Mouse (Mus musculus) embryo, embryonic 11.5 days (tissue): ENCODE results near the gene Osbpl6.

Source experiments
- DNase-seq: peaks from one replicate; pipeline ENCODE4 v3.0.0-alpha.2; 2012; ENCODE audit warnings: low read depth, low spot score

Gene Osbpl6

DNA sequence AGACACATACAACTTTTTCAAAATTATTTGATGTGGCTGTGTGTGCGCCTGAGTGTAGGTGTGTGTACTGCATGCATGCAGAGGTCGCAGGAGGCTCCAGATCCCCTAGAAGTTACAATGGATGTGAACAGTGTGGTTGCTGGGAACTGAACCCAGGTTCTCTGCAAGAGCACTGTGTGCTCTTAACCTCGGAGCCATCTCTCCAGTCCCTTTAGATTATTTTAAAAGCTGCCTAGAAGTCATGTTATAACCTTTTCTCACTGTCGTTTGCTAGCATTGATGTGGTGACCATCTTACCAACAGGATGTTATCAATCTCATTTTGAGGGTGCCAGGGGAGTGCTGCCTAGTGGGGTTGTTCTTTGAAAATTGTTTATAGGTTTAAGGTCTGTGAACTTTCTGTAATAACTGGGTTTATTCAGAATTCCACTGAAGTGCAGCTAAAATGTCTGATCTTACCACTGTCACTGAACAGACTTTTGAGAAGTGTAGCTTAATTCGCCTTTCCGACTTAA, 15.2 kb downstream of the Osbpl6 start:
- no peak for DNase-seq

DNA sequence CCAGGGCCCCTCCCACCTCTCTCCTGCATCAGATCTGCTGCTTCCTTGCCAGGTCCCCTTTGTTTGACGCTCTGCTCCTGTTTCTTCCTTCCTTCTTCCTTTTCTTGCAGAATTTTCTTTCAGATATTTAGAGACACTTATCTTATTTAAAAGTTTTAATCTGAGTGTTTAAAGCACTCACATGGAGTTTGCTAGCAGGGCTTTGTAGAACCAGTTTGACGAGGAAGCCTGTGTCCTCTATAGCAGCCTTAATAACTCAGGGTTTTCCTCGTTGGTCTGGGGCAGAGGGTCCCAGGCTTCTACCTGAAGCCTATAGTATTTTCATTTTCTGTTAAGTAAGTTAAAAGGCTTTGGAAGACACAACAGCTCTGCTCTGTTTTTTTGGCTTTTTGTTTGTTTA, 20.5 kb downstream of the Osbpl6 start:
- DNase-seq, result no peak

DNA sequence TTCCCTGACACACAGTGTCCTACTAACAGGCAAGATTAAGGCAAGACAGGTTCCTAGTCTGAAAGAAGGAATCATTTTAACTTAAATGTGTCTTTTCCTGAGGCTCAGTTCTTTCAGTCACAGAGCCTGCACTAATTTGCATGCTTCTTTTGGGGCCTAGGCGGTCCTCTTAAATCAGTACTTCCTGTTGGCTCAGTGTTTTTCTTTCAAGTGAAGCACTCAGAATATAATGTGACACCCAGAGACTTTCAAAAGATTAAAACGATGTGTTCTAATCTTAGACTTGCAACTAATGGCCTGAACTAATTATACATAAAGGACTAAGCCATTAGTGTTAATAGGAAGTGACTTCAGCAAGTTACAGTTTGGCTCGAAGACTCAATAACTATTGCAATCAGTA, 23.0 kb downstream of the Osbpl6 start:
- DNase-seq, result no peak

DNA sequence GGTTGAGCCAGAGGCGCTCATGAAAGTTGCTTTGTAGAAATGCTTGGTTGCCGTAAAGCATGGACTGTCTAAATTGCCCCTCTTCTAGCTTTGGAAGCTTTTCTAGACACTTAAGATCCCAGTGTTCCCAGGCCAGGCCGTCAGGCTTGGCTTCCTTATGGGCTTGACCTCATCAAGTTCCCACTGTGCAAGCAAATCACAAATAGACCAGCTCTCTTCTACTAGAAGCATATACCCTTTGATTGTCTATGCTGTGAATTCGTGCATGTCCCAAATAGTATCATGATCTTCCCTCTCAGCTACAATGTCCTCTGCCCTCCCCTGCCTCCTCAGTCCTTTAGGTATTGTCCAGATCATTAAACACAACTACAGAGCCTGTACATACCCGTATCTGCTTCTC, 23.5 kb downstream of the Osbpl6 start:
- DNase-seq, result no peak

DNA sequence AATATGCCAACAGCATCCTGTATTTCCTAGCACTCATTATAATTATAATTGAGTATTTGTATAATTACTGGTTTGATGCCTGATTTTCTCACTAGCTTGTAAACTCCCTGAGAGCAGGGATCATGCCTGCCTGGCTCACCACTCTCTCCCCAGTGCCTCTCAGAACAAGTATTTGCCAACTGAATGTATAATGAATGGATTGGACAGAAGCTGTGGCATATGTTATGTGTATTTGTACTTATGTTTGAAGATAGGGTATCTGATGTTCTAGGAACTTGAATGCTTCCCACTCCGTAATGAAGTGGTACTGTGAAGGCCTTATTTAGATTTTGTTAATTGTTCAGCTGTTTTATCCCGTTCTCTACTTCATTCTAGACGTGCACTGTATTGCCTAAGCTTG, 24.2 kb downstream of the Osbpl6 start:
- DNase-seq, result no peak

DNA sequence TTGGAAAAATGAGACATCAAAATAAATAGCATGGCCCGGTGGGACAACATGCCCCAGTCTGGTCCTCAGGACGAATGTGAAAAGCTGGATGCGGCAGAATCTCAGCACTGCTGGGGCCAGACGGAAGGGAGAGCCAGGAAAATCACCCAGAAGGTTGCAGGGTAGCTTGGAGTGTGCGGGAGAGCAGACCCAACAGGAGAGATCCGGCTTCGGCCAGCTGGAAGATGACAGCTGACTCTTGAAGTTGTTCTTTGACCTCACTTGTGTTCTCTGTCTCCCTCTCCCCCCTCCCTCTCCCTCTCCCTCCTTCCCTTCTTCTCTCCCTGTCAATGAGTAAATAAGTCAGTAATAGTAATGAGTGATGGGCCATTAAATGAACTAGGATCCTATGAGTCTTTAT, 27.9 kb downstream of the Osbpl6 start:
- DNase-seq, result no peak

DNA sequence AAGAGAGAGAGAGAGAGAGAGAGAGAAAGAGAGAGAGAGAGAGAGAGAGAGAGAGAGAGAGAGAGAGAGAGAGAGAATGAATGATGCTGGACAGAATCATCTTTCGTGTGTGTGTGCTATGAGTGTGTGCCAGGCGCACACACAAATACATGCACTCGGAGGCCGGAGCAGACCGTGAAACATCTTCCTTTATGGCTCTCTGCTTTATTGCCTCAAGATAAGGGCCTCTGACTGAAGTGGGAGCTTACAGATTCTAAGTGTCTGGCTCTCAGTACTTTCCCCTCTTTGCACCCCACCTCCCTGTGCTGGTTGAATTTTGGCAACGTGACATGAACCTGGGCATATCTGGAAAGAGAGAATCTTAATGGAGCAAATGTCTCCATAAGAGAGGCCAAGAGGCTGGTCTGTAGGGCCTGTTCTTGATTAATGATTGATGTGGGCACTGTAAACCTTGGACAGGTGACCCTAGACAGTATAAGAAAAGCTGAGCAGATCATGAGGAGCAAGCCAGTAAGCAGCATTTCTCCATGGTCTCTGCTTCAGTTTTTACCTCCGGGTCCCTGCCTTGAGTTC, 29.4 kb downstream of the Osbpl6 start:
- DNase-seq, result no peak

DNA sequence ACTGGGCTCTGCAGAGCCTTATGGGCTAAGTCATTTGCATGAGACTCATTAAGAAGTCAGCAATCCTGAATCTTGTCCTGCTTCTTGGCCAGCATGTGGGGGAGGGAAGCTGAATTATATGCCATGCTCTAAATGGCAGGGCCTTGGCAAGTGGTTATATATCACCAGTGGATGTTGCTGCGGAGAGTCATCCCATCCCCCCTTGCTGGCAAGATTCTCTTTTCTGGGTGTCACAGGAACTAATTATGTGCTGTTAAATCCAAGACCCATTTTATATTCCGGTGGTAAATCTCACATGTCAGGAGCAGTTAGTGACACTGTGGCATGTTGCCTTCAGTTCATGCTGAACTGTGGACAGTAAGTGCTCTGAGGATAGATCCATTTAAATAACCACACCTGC, 31.1 kb downstream of the Osbpl6 start:
- DNase-seq, result no peak

DNA sequence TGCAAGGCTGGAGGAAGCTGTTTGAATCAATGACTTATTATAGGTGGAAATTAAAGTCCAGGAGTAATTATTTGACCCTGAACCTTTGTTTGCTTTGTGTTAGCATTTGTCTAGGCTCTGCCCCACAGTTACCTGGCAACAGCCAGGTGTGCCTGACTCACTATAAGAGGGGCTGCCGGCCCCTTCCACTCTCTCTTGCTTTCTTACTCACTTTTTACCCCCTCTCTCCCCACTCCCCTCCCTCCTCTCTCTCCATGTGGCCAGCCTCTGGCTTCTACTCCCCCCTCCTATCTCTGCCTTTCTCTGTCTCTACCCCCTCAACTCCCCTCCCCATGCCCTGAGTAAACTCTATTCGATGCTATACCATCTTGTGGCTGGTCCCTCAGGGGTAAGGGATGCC, 33.2 kb downstream of the Osbpl6 start:
- no peak for DNase-seq

DNA sequence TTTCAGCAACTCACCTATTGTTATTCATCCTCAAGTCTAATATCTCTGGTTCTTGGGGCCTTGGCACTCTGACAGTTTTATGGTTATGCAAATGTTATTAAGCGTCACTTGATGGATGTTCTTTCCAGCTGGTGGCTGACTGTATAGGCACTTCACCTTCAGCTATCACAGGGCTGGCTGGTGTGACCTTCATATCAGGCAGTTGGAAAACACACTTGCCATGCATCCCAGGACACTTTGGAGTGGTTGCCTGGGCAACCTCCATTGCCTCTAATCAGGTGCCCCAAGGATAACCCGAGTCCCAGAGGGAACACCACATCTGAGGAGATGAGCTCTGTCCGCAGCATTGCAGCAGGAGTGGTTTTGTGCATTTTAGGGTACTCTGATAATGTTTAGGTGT, 35.8 kb downstream of the Osbpl6 start:
- peak; percentile 4 for DNase-seq

DNA sequence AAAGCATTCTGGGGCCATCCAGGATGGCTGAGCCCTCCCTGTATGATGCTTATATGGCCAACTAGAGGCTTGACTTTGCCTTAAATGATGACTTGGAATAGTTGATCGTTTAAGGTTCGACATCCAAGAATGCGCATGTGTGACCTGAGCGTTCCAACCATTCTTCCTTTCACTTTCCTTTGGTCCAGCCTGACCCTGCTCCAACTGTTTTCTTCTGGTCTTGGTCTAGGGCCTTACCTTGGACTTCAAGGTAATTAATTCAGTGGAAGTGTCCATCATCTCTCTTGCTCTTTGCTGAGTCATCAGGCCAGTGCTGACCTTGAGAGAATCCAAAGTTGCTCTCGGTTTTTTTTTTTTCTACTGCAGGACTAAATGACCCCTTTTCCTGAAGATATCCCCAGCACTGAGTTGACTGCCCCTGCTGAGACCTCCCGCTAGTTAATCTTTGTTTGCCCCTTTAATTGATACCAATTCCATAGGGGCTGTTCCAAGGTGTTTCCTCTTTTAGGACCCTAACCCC, 43.6 kb downstream of the Osbpl6 start:
- no peak for DNase-seq

DNA sequence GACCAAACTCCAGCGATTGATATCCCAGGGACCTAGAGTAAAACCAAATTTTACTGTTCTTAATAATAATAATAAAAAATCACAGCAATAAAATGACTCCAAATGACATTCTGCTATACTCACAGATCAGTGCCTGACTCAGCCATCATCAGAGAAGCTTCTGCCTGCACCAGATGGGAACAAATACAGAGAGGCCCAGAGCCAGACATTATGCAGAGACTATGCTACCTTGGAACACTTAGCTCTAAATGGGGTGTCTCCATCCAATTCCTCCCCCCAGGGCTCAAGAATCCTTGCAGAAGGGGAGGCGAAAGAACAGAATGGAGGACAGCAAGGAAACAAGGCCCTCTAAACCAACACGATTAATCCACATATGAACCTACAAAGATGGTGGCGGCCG, 60.4 kb downstream of the Osbpl6 start:
- no peak for DNase-seq

DNA sequence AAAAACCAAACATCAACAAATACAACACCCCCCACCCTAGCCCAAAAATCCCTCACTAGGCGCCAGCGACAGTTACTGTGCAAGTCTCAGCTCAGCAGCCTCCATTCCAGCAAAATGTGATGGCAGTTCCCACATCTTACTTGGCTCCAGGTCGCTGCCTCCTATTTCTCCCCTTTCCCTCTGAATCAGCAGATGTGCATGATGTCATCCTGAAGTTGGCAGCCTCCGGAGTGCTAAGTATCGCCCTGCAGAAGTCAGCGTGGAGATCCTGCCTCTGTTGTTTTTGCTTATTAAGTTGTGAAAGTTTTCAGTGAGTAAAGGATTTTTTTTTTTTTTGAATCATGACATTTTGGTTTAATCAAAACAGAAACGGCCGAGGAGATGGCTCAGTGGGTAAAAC, 61.9 kb downstream of the Osbpl6 start:
- DNase-seq, result no peak

DNA sequence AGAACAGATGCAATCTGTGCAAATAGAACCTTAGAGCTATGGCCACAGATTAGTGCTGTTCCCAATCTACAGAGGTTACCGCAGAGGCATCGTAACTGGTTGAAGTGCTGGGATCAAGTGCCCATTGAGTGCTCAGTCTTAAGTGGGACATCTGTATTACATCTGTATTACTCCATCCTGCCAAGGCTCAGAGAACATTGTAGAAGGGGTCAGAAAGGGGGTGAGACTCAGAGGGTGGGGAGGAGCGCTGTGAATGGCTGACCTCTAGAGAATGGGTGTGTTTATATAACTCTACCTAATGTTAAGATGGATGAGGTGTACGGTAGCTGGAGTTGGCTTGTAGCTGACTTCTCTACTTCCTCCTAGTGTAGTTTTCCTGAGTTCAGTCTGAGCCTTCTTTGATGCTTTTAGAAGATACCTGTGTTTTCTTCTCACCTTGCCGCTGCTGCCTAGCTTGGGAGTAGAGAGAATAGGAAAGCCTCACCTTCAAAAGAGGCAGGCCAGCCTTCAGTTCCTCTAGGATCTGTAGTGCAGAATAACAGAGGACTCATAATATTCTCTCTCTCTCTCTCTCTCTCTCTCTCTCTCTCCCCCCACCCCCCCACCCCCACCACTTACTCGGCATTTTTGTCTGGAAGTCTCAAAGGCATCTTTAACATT, 62.9 kb downstream of the Osbpl6 start:
- DNase-seq, result no peak

DNA sequence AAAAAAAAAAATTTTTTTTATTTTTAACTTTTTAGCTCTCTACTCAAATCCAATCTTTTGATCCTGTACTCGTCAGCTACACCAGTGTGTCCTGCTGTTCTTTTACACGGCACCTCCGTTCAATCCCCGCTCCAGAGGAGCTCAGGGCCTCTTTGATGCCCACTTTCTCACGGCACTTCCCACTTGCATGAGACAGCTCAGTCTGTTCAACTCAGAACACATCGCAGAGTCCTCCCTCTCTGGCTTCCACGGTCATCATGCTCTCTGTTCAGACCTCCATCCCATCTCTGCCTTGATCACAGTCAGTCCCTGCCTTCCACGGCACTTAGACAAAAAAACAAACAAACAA, 63.4 kb downstream of the Osbpl6 start:
- DNase-seq, result no peak

DNA sequence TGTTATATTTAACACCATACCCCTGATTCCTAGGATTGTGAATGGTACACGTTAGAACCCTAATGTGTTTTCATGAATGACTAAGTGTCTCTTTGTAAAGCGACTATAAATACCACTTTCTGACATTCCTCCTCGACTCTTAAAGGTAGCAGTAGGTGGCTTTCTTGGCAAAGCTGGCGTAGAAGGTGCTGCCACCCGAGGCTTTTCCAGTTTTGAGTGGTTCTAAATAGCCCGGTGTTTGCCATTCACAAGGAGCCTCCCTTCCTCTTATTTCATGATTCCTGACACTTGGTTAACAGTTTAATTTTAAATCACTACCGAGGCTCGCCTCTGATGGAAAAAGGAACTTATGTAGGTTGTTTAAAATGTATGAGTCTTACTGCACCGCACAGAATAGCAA, 64.1 kb downstream of the Osbpl6 start:
- no peak for DNase-seq

DNA sequence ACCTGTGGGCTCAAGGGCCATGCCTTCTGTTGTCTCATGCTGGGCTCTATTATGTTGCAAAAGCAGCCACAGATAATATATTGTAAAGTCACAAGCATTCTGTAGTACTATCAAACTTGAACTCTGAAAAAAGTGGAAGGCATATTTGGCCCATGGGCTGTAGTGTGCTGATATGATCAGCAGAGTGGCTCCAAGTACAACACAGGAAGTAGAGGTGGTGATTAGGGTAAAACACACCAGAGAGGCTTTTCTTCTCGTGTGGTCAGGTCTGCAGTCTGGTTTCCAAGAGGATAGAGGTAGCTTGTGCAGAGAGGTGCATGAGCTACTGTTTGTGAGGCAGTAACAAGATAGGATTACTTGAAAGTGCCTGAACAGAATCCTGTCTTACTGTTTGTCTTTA, 69.5 kb downstream of the Osbpl6 start:
- DNase-seq, result no peak

DNA sequence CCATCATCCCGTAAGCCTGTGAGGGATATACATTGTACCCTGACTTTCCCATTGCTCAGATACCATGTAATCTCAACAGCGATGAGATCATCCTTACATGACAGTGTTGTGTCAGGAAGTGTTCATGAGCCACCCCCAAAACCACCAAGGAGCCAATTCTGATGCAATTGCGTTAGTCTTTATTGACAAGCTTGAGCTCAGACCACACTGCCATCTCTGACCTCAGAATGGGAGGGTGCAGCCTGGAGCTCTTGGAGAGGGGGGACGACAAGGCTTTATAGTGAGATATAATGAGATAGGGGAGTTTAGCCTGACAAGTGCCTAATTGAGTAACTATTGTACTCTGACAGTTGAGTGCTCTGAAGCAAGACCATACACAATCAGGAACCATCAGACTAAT, 82.5 kb downstream of the Osbpl6 start:
- no peak for DNase-seq

DNA sequence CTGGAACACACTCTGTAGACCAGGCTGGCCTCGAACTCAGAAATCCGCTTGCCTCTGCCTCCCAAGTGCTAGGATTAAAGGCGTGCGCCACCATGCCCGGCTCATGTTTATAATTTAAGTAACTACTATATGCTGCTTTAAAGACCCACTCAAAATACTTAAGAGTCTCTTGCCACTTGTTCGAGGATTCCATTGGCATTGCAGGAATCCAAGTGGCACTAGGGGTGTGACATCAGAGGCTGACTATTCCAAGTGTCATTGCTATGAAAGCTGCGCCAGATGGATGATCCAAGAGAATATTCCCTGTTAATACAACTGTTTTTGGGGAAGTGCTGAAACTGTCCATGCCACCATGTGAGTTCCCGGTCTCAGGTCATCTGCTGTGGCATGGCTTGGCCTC, 83.9 kb downstream of the Osbpl6 start:
- DNase-seq, result no peak

DNA sequence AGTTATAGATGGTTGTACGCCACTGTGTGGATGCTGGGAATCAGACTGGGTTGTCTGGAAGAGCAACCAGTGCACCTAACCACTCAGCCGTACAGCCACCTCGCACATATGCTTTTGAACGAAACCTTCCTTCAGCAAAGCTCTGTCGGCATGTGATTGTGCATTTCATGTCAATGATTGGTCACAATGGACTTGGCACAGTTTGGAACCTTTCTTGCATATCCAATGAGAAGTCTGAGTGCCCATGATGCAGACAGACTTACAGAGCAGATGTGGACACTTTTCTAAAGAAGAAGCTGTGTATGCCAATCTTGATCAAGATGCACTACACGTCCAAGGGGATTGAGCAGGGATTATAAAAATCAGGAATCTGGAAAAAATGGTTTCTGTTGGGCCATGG, 85.1 kb downstream of the Osbpl6 start:
- no peak for DNase-seq

DNA sequence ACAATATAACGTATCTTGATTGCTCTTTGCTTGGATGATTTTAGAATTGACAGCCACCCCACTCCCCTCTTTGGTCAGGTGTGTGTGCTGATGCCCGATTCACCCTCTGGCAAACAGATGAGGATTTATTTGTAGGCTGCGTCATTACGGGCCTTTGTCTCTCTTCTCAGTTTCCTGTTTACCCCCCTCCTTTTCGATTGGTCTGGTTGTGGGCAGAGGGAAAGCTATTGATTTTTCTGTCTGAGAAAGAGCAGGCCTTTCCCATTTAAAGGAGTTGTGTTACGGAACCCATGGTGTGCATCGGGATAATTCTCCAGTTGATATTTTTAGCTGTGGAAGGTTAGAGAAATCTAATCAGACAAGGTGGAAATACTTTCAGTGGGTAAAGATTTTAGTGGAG, 85.9 kb downstream of the Osbpl6 start:
- no peak for DNase-seq

DNA sequence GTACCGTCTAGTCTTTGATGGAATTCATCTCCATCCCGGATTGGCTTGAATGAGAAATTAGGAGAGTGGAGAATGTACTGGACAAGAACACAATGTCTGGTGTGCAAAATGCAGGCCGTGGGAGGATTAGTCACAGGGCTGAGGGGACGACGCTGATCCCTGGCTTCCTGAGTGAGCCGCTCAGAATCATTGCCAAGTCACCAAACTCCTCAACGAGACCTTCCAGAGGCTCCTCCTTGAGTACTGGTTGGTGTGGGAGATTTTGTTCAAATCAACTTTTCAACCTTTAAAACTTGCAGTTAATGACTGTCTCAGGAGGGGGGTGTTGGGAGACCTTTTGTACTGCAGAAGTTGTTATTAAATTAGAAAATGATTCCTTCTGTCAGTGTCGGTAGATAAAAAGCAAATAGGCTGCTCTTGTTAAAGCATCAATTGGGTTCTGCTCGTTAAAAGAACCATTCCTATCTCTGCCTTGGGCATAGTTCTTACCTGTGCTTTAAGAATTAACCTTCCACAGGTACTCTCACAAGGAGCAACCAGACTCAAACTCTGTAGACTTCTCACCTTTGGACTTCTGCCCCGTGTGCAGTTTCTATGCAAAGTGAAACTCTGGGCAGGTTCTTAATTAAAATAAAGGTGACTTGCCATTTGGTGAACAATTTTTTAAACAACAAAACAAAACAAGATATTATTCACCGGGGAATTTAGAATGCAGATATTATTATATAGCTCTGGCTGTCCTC, 89.9 kb downstream of the Osbpl6 start:
- no peak for DNase-seq

DNA sequence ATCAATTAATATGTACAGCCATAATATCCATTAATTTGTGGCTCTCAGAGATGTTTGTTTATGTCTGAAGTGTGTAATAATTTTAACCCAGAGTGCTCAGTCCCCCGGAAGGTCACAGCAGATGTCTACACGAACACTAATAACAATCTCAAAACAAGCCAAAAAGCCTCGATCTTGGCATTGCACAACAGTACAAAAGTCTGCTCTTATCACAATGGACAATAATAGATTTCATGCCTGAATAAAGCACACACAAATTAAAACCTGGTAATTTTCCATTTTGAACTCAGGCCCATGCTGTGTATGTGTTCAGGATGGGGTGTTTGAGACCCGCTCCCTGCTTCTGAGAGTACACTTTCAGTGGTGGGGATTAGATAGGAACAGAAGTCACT, 90.4 kb downstream of the Osbpl6 start:
- no peak for DNase-seq
